Mouse (Mus musculus): ENCODE data around the gene Zfand3. TPM values are rescaled to one million over a fixed set of nuclear protein-coding genes. Genes with fewer than 3 reads are reported as not detected.

Gene Zfand3
- total RNA-seq, 2 experiments from 2014 or later: 91.3 to 106 TPM

DNA sequence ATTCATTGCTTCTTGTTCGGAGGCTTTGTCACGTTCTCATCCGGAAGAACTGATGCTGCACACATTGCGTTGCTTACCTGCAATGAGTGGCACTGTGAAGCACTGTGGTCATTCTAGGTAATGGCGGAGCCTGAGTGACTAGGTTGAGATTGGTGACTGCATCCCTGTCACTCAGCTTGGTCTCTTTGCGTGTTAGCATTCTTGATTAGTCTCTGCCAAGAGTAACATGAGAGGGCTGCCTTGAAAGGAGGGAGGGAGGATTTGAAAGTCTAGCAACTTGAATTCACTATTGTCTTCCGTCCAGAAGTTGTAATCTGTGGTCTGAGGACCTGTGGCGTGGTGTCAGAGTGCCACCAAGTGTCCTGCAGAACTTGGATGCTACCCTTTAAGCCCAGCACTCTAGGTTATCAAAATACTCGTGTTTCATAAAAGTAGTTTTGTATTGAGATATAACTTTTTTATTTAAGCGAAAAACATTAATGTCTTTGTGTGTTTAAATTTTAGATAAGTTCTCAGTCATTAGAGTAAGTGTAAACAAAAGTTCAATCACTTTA lies 141.1 kb downstream of the Zfand3 start:
- DNase-seq (ENCODE audit: low spot score in 2 of 2): no peak

- no peak for DNase-seq (ENCODE audit: low spot score in 2 of 2)
Observed at GRCm38 (mm10) chr17:30146555-30146954, 142.0 kb downstream of the Zfand3 start.

- DNase-seq (ENCODE audit: low spot score in 2 of 2): no peak
Observed at GRCm38 (mm10) chr17:30147897-30148296, 143.4 kb downstream of the Zfand3 start.

DNA sequence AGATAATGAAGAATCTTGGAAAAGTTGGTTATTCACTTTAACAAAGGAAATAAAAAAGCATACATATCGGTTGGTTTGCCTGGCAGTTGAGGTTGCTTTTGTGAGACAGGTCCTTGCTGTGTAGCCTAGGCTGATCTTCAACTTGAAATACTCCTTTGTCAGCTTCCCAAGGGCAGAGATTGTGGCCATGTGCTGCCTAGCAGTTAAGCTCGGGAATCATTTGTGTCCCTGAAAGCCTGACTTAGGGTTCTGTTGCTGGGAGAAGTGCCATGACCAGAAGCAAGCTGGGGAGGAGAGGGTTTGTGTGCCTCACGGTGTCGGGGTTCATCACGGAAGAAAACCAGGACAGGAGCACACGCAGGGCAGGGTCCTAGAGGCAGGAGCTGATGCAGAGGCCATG lies 143.8 kb downstream of the Zfand3 start:
- no peak for DNase-seq (ENCODE audit: low spot score in 2 of 2)

DNA sequence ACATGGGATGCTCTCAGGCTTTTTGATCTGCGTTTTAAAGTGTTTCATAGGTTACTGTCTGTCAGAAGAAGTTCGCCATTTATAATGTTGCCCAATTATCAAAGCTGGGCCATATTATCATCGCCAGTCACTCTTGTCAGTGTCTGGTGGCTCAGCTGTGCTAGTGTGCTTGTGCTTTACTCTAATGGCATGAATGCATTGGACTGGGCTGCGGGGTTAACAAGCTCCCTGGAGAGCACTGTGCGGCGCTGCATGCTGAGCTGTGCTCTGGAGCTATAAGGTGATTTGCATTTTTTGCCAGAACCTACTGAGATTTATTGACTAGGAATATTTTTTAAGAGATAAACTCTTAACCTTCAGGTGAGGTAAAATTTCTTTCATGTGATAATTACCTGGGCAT lies 145.4 kb downstream of the Zfand3 start:
- no peak for DNase-seq (ENCODE audit: low spot score in 2 of 2)

- no peak for DNase-seq (ENCODE audit: low spot score in 2 of 2)
Observed at GRCm38 (mm10) chr17:30154144-30154543, 149.6 kb downstream of the Zfand3 start.

DNA sequence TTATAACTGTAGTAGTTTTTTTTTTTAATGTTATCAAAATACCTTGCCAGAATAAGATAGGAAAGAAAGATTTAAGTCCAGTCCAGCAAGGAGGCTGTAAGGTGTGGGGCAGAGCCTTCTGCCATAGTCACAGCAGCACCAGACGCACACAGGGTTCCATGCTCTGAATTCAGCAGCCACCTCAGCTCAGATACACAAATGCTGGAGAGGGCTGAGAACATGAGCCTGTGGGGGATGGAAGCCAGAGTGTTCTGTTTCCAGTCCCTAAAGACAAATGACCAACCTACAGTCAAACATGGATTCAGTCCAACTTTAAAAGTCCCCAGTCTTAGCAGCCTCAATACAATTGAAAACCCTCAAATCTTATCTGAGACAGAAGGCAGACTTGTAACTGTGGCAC lies 150.3 kb downstream of the Zfand3 start:
- DNase-seq (ENCODE audit: low spot score in 2 of 2): no peak

DNA sequence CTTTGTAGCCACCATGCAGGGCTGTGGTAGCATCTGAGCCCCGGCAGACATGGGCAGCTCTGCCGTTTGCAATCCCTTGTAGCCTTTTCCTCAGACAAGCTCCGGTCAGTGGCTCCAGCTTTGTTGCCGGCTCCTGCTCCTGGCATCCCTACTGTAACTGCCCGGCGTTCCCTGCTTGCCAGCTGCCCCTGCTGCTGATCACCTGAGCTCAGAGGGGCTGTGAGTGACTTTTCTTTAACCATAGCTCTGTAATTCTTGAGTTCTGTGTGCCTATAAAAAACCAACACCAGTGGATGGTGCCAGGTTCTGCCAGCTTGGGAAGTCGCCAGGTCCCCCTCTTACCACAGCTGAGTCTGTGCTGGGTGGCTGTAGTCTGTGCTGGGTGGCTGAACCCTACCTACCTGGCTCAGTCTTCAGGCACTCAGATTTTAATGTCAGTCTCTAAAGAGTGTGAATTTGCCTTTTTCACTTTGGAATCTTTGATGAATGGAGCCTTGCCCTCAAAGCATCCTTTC lies 150.9 kb downstream of the Zfand3 start:
- DNase-seq (ENCODE audit: low spot score in 2 of 2): peak in 1 of 2 experiments; percentile 36

DNA sequence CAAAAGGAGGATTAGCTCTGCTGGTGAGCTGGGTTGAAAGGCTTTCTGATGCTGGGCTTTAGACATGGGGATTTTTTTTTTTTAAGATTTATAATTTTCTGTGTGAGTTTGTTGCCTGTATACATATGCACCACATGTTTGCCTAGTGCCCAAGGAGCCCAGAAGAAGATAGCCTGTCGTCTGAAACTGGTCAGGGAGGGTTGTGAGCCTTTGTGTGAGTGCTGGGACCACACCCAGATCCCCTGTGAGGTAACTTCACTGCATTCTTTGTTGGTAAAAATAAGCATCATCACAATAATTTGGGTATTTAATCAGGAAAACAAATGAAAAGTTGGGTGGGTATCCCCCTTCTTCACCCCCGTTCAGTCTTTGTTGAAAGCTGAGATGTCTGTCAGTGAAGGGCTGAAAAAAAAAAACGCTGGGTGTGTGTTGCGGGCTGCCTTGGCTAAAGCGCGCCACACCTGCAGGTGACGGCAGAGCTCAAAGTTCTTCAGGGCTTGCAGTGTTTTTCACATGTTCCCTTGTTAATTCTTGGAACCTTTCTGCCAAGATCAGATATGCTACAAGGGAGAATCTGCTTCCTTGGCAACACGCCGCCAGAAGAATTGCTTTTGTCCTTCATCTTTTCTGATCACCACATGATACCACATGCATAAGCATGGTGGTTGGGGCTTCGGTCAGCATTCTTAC lies 154.0 kb downstream of the Zfand3 start:
- DNase-seq (ENCODE audit: low spot score in 2 of 2): no peak

GRCm38 (mm10) chr17:30159341-30159740 lies 154.8 kb downstream of the Zfand3 start:
- no peak for DNase-seq (ENCODE audit: low spot score in 2 of 2)

- DNase-seq (ENCODE audit: low spot score in 2 of 2): no peak
Observed at GRCm38 (mm10) chr17:30160823-30161432, 156.4 kb downstream of the Zfand3 start.

GRCm38 (mm10) chr17:30162983-30163382 lies 158.4 kb downstream of the Zfand3 start:
- no peak for DNase-seq (ENCODE audit: low spot score in 2 of 2)

- DNase-seq (ENCODE audit: low spot score in 2 of 2): no peak
Observed at GRCm38 (mm10) chr17:30163793-30164192, 159.3 kb downstream of the Zfand3 start.

DNA sequence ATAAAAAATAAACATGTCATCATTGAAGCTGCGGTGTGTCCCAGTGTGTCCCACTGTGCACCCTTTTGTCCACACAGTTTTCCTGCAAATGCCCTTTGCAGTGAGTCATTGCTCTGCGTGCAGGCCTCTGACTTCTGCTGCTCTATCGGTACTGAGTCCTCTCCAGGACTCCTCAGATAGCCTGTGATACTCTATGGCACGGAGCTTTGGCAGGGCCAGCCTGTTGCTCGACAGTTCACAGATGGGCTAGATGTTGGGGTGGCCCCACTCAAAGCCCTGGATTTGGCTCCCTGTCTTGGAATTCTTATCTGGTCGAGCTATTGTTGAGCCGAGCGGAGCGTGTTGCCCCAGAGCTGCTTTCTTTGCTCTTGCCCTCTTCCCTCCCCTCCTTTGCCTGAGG lies 160.3 kb downstream of the Zfand3 start:
- no peak for DNase-seq (ENCODE audit: low spot score in 2 of 2)

DNA sequence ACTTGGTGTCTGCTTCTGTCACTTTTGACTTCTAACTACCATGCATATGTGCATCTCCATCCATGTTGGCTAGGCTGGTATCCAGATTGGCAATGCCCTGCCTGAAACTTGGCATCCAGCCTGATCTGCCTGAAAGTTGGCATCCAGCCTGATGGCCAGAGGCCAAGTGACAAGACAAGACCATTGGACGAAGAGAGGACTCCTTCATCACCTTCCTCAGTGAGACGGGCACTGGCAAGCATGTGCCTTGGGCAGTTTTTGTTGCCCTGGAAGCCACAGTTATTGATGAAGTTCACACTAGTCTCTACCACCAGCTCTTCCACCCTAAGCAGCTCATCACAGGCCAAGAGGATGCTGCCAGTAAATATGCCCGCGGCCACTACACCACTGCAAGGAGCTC lies 172.9 kb downstream of the Zfand3 start:
- peak in 1 of 2 experiments; percentile 66 for DNase-seq (ENCODE audit: low spot score in 2 of 2)

- peak in 1 of 2 experiments; percentile 14 for DNase-seq (ENCODE audit: low spot score in 2 of 2)
Observed at GRCm38 (mm10) chr17:30178402-30178801, 173.9 kb downstream of the Zfand3 start.

DNA sequence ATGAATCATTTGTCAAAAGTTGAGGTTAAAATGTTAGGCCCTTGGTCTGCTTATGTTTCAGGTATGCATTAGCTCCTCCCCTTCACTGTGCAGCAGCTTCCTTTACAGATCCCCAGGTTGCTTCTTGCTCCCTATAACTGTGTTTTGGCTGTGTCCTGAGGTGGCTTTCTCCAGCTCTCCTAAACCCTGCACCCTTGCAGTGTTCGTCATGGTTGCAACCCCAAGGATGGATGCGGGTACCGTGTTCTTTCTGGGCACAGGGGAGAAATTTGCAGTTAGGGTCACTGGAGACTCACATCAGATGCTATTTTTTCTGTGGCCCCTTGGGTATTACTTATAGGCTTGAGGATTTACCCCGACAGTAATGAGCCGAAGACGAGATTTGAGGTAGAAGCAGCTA lies 175.7 kb downstream of the Zfand3 start:
- DNase-seq (ENCODE audit: low spot score in 2 of 2): peak in 1 of 2 experiments; percentile 8

GRCm38 (mm10) chr17:30181554-30181953 lies 177.0 kb downstream of the Zfand3 start:
- no peak for DNase-seq (ENCODE audit: low spot score in 2 of 2)

GRCm38 (mm10) chr17:30182063-30182462 lies 177.5 kb downstream of the Zfand3 start:
- DNase-seq (ENCODE audit: low spot score in 2 of 2): peak in 1 of 2 experiments; percentile 6

DNA sequence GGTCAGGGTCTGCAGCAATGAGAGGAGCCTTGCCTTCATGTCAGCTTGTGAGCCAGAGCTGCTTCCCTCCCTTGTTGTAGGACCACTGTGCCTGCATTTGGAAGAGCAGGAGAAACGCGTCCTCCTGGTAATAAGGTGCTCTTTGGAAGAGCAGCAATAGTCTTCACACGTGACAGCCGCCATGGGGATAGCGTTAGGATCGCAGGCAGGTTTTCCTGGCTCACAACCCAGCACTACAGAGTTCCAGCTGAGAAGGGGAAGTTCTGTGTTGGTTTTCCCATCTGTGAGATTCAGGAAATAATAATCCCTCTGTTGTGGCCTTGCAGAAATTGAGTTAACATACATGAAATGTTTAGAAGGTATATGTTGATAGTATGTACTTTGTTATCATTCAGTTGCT lies 179.0 kb downstream of the Zfand3 start:
- peak in 1 of 2 experiments; percentile 16 for DNase-seq (ENCODE audit: low spot score in 2 of 2)

GRCm38 (mm10) chr17:30187154-30187553 lies 182.6 kb downstream of the Zfand3 start:
- no peak for DNase-seq (ENCODE audit: low spot score in 2 of 2)

DNA sequence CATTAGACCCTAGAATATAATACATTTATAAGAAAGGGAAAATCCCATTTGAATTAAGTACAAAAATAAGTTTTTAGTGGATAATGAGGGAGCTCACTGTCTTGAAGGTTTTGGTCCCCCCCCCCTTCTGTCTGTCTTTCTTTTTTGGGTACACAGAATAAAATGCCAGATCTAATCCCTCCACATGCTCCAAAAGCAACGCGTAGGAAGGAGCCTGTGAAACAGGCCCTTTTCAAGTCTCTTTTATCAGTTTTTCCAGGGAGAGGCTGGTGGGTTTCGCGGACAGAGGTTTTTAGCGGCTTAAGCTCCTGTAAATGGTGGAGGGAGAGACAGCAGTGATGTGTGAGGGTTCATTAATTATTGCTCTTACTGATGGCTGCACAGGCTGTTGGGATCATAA lies 183.0 kb downstream of the Zfand3 start:
- DNase-seq (ENCODE audit: low spot score in 2 of 2): no peak

Data from layer of hippocampus, postnatal 10 days (tissue).